Mouse (Mus musculus) neutrophil, adult 5-6 weeks (primary cell): ENCODE measurements around the gene Strn. TPM values are rescaled to one million over a fixed set of nuclear protein-coding genes. Genes with fewer than 3 reads are reported as not detected.
"Not testable (repeated sequence)": the region's sequence is repeated elsewhere in the genome, so short reads cannot be mapped to it uniquely, and the experiment has no call there.

Source experiments
- ATAC-seq: fragments of 151-379, 151-347 bp; 2 replicates; pipeline ENCODE4 v1.8.0; 2017; ENCODE audit warnings: mild to moderate bottlenecking, moderate TSS enrichment; ENCODE audit not compliant: insufficient number of reproducible peaks, poor library complexity, low FRiP score, severe bottlenecking; ENCODE audit errors: extremely low read depth
- total RNA-seq: library from RNA; stranded (forward); fragments of 200-1000 nt; gene quantifications from 2 replicates; pipeline ENCODE4 v1.2.3, GENCODE M21; 2017

Gene Strn
- total RNA-seq, 1 experiment from 2014 or later, result 41.8 TPM

DNA sequence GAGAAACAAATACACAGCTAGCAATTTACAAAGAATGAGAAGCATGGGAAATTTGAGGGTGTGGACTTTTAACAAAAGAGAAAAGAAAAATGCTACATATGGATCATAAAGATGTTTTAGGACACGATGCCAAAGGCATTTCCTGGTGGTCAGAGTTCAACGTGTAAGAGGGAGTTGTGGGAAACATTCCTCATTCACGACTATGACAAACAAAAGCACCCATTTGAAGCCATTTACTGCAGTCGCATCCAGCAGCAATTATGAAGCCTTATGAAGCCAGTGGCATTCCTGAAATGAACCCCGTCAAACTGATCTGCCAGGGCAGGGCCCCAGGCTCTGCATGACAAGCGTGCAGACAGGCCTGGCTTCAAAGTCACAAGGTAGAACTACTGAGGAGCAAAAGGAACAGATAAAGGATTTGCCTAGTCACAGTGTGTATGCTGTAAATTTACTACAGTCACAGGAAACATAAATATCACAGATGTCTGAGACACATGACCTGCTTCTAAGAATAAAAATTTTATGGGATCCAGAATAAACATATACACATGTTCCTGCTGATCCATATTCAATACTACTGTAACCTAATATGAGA lies 12.4 kb downstream of the Strn start:
- ATAC-seq, result no peak

- ATAC-seq, result no peak
Measured at GRCm38 (mm10) chr17:78721690-78722089, 15.3 kb downstream of the Strn start.

GRCm38 (mm10) chr17:78719086-78719485 lies 17.9 kb downstream of the Strn start:
- ATAC-seq, result no peak

- ATAC-seq, result no peak
Measured at GRCm38 (mm10) chr17:78710258-78710657, 26.7 kb downstream of the Strn start.

DNA sequence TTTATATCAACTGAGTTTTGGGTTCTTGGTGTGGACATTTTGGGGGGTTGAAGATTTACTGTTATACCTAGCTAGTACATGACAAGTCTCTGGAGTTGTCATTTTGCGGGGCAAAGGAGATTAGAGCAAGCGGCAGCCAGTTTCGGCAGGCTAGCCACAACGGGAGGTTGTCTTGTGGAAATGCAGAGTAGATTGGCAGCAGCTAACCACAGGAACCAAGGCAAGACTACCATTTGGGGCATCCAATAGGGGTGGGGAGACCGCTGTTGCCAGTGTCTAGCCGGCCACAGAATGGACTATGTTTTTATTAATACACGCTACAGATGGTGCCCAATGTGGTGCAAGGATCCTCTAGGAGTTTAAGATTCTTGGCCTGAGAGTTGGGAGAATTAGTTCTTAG lies 28.6 kb downstream of the Strn start:
- ATAC-seq, result no peak

GRCm38 (mm10) chr17:78702988-78703387 lies 34.0 kb downstream of the Strn start:
- no peak for ATAC-seq

GRCm38 (mm10) chr17:78698965-78699364 lies 38.0 kb downstream of the Strn start:
- no peak for ATAC-seq

- ATAC-seq, result no peak
Measured at GRCm38 (mm10) chr17:78697462-78697861, 39.5 kb downstream of the Strn start.

GRCm38 (mm10) chr17:78696922-78697321 lies 40.1 kb downstream of the Strn start:
- ATAC-seq, result no peak

GRCm38 (mm10) chr17:78689231-78689630 lies 47.8 kb downstream of the Strn start:
- not testable (repeated sequence) for ATAC-seq

DNA sequence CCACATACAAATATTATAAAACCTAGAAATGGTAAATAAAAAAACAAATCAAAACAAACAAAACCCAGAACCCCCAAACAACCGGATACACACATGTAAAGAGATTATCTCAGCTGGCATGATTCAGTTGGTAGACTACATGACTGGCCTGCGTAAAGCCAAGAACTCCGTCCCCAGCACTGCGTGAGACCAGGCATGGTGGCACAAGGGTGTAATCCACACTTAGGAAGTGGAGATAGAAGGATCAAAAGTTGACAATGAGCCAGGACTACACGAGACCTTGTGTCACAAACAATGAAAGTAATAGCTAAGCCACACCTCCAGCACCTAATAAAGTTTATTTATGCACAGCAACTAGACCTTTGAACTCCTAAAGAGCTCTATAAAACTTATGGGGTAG lies 49.0 kb downstream of the Strn start:
- no peak for ATAC-seq

GRCm38 (mm10) chr17:78685004-78685403 lies 52.0 kb downstream of the Strn start:
- ATAC-seq, result no peak

GRCm38 (mm10) chr17:78682351-78682750 lies 54.6 kb downstream of the Strn start:
- no peak for ATAC-seq

DNA sequence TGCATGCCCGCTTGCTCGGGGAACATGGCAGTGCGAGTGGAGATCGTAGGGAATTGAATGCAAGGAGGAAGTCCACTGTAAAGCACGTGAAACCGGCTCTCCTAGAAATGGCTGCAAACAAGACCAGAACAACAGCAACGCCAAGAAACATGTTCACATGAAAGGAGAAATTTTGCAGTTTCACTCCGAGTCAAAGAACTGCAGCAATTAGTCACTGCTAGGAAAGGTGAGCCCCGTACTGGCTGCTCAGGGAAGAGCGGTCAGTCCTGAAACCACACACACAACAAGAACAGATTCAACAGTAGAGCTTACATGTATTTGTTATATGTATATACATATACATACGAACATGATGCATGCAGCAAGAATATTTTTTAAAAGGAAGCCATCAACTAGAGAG lies 57.5 kb downstream of the Strn start:
- no peak for ATAC-seq

DNA sequence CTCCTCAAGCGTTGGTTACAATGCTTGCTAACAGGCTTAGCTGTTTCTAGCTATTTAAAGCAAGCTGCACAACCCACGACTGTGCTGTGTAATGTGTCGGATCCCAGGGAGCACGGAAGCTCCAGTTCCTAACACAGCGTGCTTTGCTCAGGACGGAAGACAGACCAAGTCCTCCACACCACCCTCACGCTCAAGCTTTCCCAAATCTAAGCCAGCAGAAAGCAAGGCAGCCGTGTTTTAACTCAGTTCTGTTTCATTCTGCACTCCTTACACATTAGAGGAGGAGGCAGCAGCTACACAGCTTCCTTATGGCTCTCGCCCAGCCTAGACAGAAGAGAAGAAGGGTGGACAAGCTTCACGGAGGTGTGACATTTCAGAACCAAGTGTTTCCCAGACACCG lies 60.2 kb downstream of the Strn start:
- no peak for ATAC-seq

- no peak for ATAC-seq
Measured at GRCm38 (mm10) chr17:78664962-78665545, 71.9 kb downstream of the Strn start.

DNA sequence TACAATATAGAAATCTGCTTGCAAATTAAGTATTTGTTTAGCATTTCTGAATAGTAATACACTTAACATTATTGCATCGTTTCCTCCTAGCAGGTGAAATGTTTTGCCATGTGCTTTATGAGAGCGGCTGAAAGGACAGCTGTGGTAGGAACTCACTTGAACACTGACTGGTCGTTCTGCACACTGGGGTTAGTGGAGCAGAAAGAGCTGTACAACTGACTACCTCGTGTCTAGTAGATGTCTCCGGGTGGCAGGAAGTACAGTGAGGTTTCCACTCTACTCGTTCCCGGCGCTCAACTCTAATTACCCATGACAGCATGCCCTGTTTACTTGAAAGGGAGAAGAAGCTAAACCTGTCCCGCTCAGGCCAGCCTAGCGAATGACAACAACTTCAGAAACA lies 82.2 kb downstream of the Strn start:
- no peak for ATAC-seq

DNA sequence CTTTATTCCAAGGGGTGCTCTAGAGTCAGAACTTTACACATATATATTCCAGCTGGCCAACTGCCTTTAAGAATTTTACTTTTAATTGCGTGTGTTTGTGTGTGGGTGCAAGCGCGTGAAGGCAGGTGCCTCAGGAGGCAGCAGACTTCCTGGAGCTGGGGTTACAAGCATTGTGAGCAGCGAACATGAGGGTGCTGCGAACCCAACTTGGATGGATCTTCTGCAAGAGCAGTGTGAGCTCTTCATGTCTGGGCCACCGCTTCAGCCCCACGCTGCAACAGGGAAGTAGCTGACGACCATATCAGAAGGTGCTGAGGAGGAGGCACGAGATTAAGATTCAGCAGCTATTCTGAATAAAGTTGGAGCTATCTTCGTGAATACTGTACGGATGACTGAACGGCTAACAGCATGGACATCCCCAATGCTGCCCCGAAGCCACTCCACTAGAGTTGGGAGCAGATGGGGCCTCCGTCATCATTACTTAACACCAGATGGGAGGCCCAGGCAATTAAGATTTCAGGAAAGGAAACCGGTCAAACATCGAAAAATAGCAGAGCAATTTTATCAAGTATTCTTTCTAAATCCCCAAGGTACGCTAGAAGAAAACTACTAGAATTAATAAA lies 93.0 kb downstream of the Strn start:
- ATAC-seq, result no peak

- no peak for ATAC-seq
Measured at GRCm38 (mm10) chr17:78642259-78642658, 94.7 kb downstream of the Strn start.

- no peak for ATAC-seq
Measured at GRCm38 (mm10) chr17:78640387-78640786, 96.6 kb downstream of the Strn start.

GRCm38 (mm10) chr17:78639099-78639498 lies 97.9 kb downstream of the Strn start:
- no peak for ATAC-seq
